Mouse (Mus musculus): ENCODE measurements around the gene Mlec.

Gene Mlec

GRCm38 (mm10) chr5:115186371-115187073 lies 28.5 kb upstream of the Mlec start:
- DNase-seq (ENCODE audit: low read depth, low spot score): peak; percentile 91
- H3K27me3 ChIP-seq (ENCODE audit: control insufficient read depth, insufficient read depth, low read length, poor library complexity, severe bottlenecking): no peaks in the 10 kb centered on the region
- no peaks in the 10 kb centered on the region for H3K36me3 ChIP-seq (ENCODE audit: control insufficient read depth, insufficient read depth, low read length, poor library complexity, severe bottlenecking)

GRCm38 (mm10) chr5:115184726-115185125 lies 26.7 kb upstream of the Mlec start:
- Histone ChIP-seq H3K27me3 (ENCODE audit: control insufficient read depth, insufficient read depth, low read length, poor library complexity, severe bottlenecking) (no peaks in the 10 kb centered on the region), H3K36me3 (ENCODE audit: control insufficient read depth, insufficient read depth, low read length, poor library complexity, severe bottlenecking) (no peaks in the 10 kb centered on the region)
- peak; percentile 23 for DNase-seq (ENCODE audit: low read depth, low spot score)

- Histone ChIP-seq H3K27me3 (ENCODE audit: control insufficient read depth, insufficient read depth, low read length, poor library complexity, severe bottlenecking) (no peaks in the 10 kb centered on the region), H3K36me3 (ENCODE audit: control insufficient read depth, insufficient read depth, low read length, poor library complexity, severe bottlenecking) (no peaks in the 10 kb centered on the region)
These were observed 25.5 kb upstream of the Mlec start for GRCm38 (mm10) chr5:115183482-115183881.

GRCm38 (mm10) chr5:115182925-115183324 lies 24.9 kb upstream of the Mlec start:
- DNase-seq (ENCODE audit: low read depth, low spot score): no peak
- no peaks in the 10 kb centered on the region for H3K36me3 ChIP-seq (ENCODE audit: control insufficient read depth, insufficient read depth, low read length, poor library complexity, severe bottlenecking)
- H3K27me3 ChIP-seq (ENCODE audit: control insufficient read depth, insufficient read depth, low read length, poor library complexity, severe bottlenecking): no peaks in the 10 kb centered on the region

More at GRCm38 (mm10) chr5:115183482-115183881, 25.5 kb upstream of the Mlec start:
- no peak for DNase-seq (ENCODE audit: low read depth, low spot score)

DNA sequence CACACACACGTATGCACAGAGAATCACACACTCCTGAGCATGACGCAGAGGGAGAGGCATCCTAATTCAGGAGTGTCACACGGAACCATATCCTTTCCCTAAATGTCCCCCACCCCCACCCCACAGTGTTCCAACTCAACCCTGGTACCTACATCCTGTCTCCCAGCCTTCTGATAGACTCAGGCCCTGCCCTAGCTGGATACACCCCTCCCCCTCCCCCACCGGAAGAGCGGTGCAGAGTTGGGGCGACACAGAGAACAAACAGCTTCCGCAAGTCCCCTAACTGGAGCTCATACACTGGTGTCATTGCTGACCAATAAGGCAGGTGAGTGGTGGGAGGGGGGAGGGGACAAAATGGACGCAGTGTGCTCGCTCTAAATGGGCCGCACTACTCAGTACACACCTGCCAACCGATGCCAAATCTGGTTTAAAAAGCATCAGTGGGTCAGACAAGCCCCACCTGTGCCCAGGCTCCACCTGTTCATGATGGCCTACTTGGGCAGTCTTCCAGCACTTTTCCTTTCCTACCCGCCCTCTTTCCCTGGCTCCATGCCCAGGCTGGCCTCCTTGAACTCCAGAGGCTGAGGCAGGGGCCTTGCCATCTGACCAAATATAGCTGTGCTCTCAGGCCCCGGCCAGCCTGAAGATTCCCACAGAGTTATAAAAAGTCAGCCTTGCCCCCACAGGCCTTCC lies 23.4 kb upstream of the Mlec start:
- DNase-seq (ENCODE audit: low read depth, low spot score): no peak
- Histone ChIP-seq H3K36me3 (ENCODE audit: control insufficient read depth, insufficient read depth, low read length, poor library complexity, severe bottlenecking) (no peaks in the 10 kb centered on the region), H3K27me3 (ENCODE audit: control insufficient read depth, insufficient read depth, low read length, poor library complexity, severe bottlenecking) (no peaks in the 10 kb centered on the region)

DNA sequence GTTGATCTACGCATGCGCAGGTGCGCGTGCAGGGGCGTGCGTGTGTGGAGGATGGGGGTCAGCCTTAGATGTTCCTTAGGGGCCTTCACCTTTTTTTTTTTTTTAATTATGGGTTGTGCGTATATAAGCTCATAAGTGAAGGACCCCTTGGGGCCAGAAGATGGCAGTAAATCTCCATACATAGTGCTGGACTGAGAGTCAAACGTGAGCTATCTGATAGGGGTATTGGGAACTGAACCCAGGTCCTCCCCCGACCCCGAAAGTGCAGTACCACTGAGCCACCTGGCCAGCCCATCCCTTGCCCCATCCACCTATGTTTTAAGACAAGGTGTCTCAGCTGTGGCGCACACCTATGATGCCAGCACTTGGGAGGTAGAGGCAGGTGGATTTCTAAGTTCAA lies 21.6 kb upstream of the Mlec start:
- no peak for DNase-seq (ENCODE audit: low read depth, low spot score)
- no peaks in the 10 kb centered on the region for H3K27me3 ChIP-seq (ENCODE audit: control insufficient read depth, insufficient read depth, low read length, poor library complexity, severe bottlenecking)

DNA sequence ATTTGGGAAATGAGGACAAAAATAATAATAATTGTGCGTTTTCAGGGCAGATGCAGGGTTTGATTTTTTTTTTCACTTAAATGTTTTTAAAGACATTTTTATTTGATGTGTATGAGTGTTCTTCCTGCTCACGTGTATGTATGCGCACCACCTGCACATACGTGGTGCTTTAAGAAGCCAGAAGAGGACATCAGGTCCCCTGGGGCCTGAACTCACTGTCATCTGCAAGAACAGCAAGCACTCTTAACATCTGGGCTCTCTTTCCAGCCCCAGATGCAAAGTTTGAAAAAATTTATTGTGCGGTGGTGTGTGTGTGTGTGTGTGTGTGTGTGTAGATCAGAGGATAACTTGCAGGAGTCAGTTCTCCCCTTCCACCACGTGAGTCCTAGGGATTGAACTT lies 19.9 kb upstream of the Mlec start:
- Histone ChIP-seq H3K27me3 (ENCODE audit: control insufficient read depth, insufficient read depth, low read length, poor library complexity, severe bottlenecking) (no peaks in the 10 kb centered on the region), H3K36me3 (ENCODE audit: control insufficient read depth, insufficient read depth, low read length, poor library complexity, severe bottlenecking) (no peaks in the 10 kb centered on the region)
- DNase-seq (ENCODE audit: low read depth, low spot score): peak; percentile 60

More for the DNA sequence above, 21.6 kb upstream of the Mlec start:
- no peaks in the 10 kb centered on the region for H3K36me3 ChIP-seq (ENCODE audit: control insufficient read depth, insufficient read depth, low read length, poor library complexity, severe bottlenecking)

- DNase-seq (ENCODE audit: low read depth, low spot score): peak; percentile 42
- H3K27me3 ChIP-seq (ENCODE audit: control insufficient read depth, insufficient read depth, low read length, poor library complexity, severe bottlenecking): no peaks in the 10 kb centered on the region
These were observed 16.6 kb upstream of the Mlec start for GRCm38 (mm10) chr5:115174554-115174953.

GRCm38 (mm10) chr5:115170150-115170549 lies 12.2 kb upstream of the Mlec start:
- DNase-seq (ENCODE audit: low read depth, low spot score): no peak

More at GRCm38 (mm10) chr5:115174554-115174953, 16.6 kb upstream of the Mlec start:
- H3K36me3 ChIP-seq (ENCODE audit: control insufficient read depth, insufficient read depth, low read length, poor library complexity, severe bottlenecking): no peaks in the 10 kb centered on the region

GRCm38 (mm10) chr5:115168641-115169415 lies 10.8 kb upstream of the Mlec start:
- Histone ChIP-seq H3K27me3 (ENCODE audit: control insufficient read depth, insufficient read depth, low read length, poor library complexity, severe bottlenecking) (no peaks in the 10 kb centered on the region), H3K36me3 (ENCODE audit: control insufficient read depth, insufficient read depth, low read length, poor library complexity, severe bottlenecking) (no peaks in the 10 kb centered on the region)
- no peak for DNase-seq (ENCODE audit: low read depth, low spot score)

More at GRCm38 (mm10) chr5:115170150-115170549, 12.2 kb upstream of the Mlec start:
- no peaks in the 10 kb centered on the region for H3K27me3 ChIP-seq (ENCODE audit: control insufficient read depth, insufficient read depth, low read length, poor library complexity, severe bottlenecking)
- no peaks in the 10 kb centered on the region for H3K36me3 ChIP-seq (ENCODE audit: control insufficient read depth, insufficient read depth, low read length, poor library complexity, severe bottlenecking)

GRCm38 (mm10) chr5:115167396-115167795 lies 9.4 kb upstream of the Mlec start:
- Histone ChIP-seq H3K27me3 (ENCODE audit: control insufficient read depth, insufficient read depth, low read length, poor library complexity, severe bottlenecking) (no peaks in the 10 kb centered on the region), H3K36me3 (ENCODE audit: control insufficient read depth, insufficient read depth, low read length, poor library complexity, severe bottlenecking) (no peaks in the 10 kb centered on the region)
- DNase-seq (ENCODE audit: low read depth, low spot score): peak; percentile 80

DNA sequence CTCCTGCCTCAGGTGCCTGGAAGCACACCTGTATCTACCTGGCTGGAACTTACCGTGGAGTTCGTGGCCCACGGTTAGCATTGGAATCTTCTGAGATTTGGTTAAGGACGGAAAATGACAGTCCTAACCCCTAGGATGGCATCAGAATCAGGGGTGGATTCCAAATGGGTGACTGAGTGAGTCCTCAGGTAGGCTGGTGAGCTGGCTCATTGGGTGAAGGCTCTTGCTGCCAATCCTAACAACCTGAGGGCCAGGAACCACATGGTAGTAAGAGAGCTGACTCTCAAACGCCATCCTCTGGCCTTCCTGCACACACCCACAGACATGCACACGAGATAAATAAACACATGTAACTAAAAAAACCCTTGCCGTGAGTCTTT lies 8.8 kb upstream of the Mlec start:
- H3K27me3 ChIP-seq (ENCODE audit: control insufficient read depth, insufficient read depth, low read length, poor library complexity, severe bottlenecking): no peaks in the 10 kb centered on the region
- DNase-seq (ENCODE audit: low read depth, low spot score): no peak

DNA sequence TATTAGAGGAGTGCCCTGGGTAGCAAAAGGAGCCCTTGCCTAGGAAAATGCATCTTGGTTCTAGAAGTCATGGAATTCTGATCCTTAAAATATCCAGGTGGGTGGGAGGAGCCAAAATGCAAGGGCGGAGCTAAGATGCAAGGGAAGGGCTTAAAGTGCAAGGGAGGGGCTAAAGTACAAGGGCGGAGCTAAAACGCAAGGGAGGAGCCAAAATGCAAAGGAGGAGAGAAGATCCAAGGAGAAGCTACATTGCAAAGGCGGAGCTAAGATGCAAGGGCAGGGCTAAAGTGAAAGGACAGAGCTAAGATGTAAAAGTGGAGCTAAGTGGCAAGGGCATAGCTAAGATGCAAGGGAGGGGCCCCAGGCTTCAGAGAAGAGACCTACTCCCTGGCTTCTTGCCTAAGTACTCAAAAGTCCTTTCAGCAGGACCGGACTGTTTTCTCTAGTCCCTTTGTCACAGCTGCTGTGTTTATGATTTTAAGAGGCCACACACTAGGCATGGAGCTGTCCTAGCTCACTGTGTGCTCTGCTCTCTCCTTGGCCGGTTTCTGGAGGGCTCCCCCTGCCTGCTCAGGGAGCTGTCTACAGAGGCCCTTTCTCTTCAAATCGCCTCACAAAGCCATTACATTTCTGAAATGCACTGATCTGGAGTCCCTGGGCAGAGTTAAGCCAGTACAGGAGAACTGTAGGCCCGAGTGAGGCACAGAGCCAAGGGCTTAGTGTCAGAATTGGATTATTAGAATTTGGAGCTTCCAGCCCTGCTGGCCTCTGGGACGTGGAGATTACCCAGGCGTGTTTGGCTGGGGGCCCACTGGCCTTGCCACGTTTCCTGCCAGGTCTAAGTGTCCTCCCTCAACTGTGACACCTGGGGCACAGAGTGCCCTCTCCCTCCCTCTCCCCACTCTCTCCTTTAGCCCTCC lies 8.2 kb upstream of the Mlec start:
- no peaks in the 10 kb centered on the region for H3K36me3 ChIP-seq (ENCODE audit: control insufficient read depth, insufficient read depth, low read length, poor library complexity, severe bottlenecking)
- DNase-seq (ENCODE audit: low read depth, low spot score): peak; percentile 34
- H3K27me3 ChIP-seq (ENCODE audit: control insufficient read depth, insufficient read depth, low read length, poor library complexity, severe bottlenecking): no peaks in the 10 kb centered on the region

More for the DNA sequence above, 8.8 kb upstream of the Mlec start:
- no peaks in the 10 kb centered on the region for H3K36me3 ChIP-seq (ENCODE audit: control insufficient read depth, insufficient read depth, low read length, poor library complexity, severe bottlenecking)

DNA sequence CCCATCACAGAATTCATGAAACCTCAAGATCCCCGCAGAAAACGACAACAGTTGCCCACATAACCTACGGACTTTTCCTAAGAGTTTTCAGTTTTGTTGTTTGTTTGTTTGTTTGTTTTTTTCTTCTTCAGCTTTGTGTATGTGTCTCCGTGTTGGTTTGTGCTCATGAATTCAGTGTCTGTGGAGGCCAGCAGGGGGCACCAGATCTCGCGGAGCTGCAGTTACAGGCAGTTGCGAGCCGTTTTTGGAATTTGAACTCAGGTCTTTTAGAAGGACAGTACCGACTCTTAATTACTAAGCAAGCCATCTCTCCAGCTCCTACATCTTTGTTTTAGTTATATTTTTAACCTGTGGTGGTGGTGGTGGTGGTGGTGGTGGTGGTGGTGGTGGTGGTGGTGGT lies 7.4 kb upstream of the Mlec start:
- H3K27me3 ChIP-seq (ENCODE audit: control insufficient read depth, insufficient read depth, low read length, poor library complexity, severe bottlenecking): no peaks in the 10 kb centered on the region
- DNase-seq (ENCODE audit: low read depth, low spot score): peak; percentile 31

More for the DNA sequence above, 7.4 kb upstream of the Mlec start:
- no peaks in the 10 kb centered on the region for H3K36me3 ChIP-seq (ENCODE audit: control insufficient read depth, insufficient read depth, low read length, poor library complexity, severe bottlenecking)
